Mouse (Mus musculus): Measurements from ENCODE around the gene Pot1a.
A peak's percentile ranks its signal among the peaks of the same experiment; 100 is the strongest.

Pot1a gene

GRCm38 (mm10) chr6:25808806-25809495 lies at the start of gene Pot1a:
Gene Pot1a (minus strand): TSS chr6:25809246.
- peak; percentile 96 to 98 for DNase-seq

GRCm38 (mm10) chr6:25836261-25836660 lies 27.2 kb upstream of the Pot1a start:
- no peak for DNase-seq

GRCm38 (mm10) chr6:25806021-25806420 lies 3.0 kb downstream of the Pot1a start:
- no peak for DNase-seq

- DNase-seq: peak in 1 of 2 experiments; percentile 14
Observed at GRCm38 (mm10) chr6:25802269-25802668, 6.8 kb downstream of the Pot1a start.

GRCm38 (mm10) chr6:25801230-25801629 lies 7.8 kb downstream of the Pot1a start:
- no peak for DNase-seq

GRCm38 (mm10) chr6:25768238-25768637 lies 40.8 kb downstream of the Pot1a start:
- no peak for DNase-seq

GRCm38 (mm10) chr6:25767552-25767951 lies 41.5 kb downstream of the Pot1a start:
- DNase-seq: no peak

GRCm38 (mm10) chr6:25767073-25767472 lies 42.0 kb downstream of the Pot1a start:
- peak; percentile 30 to 62 for DNase-seq

GRCm38 (mm10) chr6:25766283-25766682 lies 42.8 kb downstream of the Pot1a start:
- no peak for DNase-seq

GRCm38 (mm10) chr6:25752651-25753050 lies 56.4 kb downstream of the Pot1a start:
- DNase-seq: no peak

- no peak for DNase-seq
Observed at GRCm38 (mm10) chr6:25736533-25736932, 72.5 kb downstream of the Pot1a start.

GRCm38 (mm10) chr6:25726560-25726959 lies 82.5 kb downstream of the Pot1a start:
- DNase-seq: no peak

- no peak for DNase-seq
Observed at GRCm38 (mm10) chr6:25710601-25711000, 98.4 kb downstream of the Pot1a start.

GRCm38 (mm10) chr6:25709250-25709895 lies 99.7 kb downstream of the Pot1a start:
- peak; percentile 39 to 56 for DNase-seq

- no peak for DNase-seq
Observed at GRCm38 (mm10) chr6:25699956-25700355, 109.1 kb downstream of the Pot1a start.

Data from cerebellum, postnatal 25 days (tissue).